Mouse (Mus musculus): ENCODE data around the gene Snx14.

DNA sequence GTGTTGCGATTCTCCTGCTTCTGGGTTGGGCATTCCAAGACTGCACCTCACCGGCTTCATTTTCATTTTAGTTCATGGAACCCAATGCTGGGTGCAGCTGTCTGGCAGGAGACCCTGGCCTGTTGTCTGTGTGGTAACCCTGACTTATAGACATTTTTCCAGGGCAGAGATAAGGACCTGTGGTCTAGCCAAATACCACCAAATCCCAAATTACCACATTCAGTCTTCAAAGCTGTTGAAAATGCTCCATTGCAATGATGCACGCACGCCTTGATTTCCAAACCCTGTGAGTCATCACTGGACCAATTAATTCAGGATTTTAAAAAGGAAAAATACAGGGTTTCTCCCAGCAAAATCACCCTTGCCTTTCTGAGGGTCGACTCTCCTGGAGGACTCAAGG lies 70.3 kb downstream of the Snx14 start:
- TF ChIP-seq CTCF (IDR thresholded peaks at IDR 0.05; ENCODE audit: extremely low read depth, insufficient read depth, insufficient read length, insufficient replicate concordance) (no peak), POLR2A (IDR thresholded peaks at IDR 0.05; ENCODE audit: low read depth, low read length) (no peak)

Measured in spleen, adult 2 months (tissue).